In the genomic region with DNA sequence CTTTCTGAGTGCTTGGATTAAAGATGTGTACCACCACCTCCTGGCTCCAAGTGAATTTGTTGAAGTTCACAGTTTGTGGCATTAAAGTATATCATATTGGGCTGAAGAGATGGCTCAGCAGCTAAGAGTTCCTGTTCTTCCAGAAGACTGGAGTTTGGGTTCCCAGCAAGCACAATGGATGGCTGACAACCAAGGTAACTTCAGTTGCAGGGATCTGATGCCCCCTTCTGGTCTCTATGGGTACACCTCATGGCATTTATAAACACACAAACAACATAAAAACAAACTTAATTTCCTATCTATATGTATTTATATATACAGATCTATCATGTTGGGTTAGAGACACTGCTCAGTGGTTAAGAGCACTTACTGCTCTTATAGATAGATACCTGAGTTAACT, we compare ENCODE assay signal across 10 mouse cellular contexts. TPM values are rescaled to one million over a fixed set of nuclear protein-coding genes. Genes with fewer than 3 reads are reported as not detected.
DNase-seq lines count a peak whose midpoint lies in the region; ATAC-seq and TF ChIP-seq lines count a peak whose summit lies in the region.
"Had no signal": no experiment of that assay in that cellular context is flagged by ENCODE, and none has a peak within 500 bp of the region (broad histone marks: within the 10 kb centered on the region; RNA-seq: fewer than 3 reads in every experiment).

No protein-coding gene starts in this region.

- CTCF ChIA-PET in Patski (lab: Charles Lee) = interaction anchor here (0.8 to 1.3 kb wide), 6 partner anchors 8 to 197 kb away, joined by 3 to 5 read pairs (median 3); a partner anchor contains a TSS

- TF ChIP-seq CTCF in lung, adult 2 months (IDR thresholded peaks at IDR 0.05; ENCODE audit: insufficient read depth, low read length) = no peak
- TF ChIP-seq CTCF in Patski (IDR thresholded peaks at IDR 0.05) = peak; percentile 73

- no peak for ATAC-seq in Patski
- 0 out of 2 replicates have a peak, but pooled peaks have one; percentile 35 for ATAC-seq in megakaryocyte-erythroid progenitor cell, adult 5-6 weeks (replicated peaks; ENCODE audit: low FRiP score, low TSS enrichment, poor library complexity, severe bottlenecking)
- ATAC-seq: inflammation-experienced regulatory T-cells, adult 6 months had no signal

- TF ChIP-seq POLR2A in lung, adult 2 months (IDR thresholded peaks at IDR 0.05; ENCODE audit: borderline replicate concordance, extremely low read depth, low read depth, low read length) = no peak

- in situ Hi-C loops in Patski (cut with MboI; ENCODE audit: low pct_unique_long_range_greater_than_20kb) = loop anchor here (5.0 kb wide), 2 partner anchors 123 to 183 kb away; a partner anchor contains a TSS

- H3K27me3 ChIP-seq in Patski = no peaks in the 10 kb centered on the region
- H3K27me3 ChIP-seq: limb, embryonic 15.5 days had no signal

- H3K4me1 ChIP-seq in lung, adult 2 months (ENCODE audit: control insufficient read depth, insufficient read depth, low read length) = no peaks in the 10 kb centered on the region

- peak; percentile 40 for DNase-seq in embryo, embryonic 11 days
- no peak for DNase-seq in embryo, embryonic 10 days (ENCODE audit: low spot score)
- DNase-seq in lung, postnatal 36 days = peak; percentile 52
- no peak for DNase-seq in lung, adult 2 months
- DNase-seq in Patski (ENCODE audit: low read depth, low spot score) = no peak
- DNase-seq in left cerebral cortex, adult 11 months (ENCODE audit: low spot score) = no peak
- DNase-seq in layer of hippocampus, postnatal 14 days (ENCODE audit: low spot score in 2 of 2) = no peak

- H3K4me3 ChIP-seq in lung, adult 2 months (replicated peaks; ENCODE audit: extremely low read depth, low read depth, low read length) = no peak overlapping the region

- POLR2A ChIA-PET in Patski (lab: Charles Lee) = interaction anchor here (1.7 kb wide), 1 partner anchor 9 kb away, joined by 6 read pairs; a partner anchor contains a TSS

RNA-seq across cellular contexts. Expression of a gene that starts 1.4 kb away (rescaled TPM):
- 20.8 and 24.4 TPM in 2 replicates for polyA plus RNA-seq in lung, adult 2 months (2012; rRNA removed)
- polyA plus RNA-seq in Patski (2021) = 50.6 TPM
- total RNA-seq in megakaryocyte-erythroid progenitor cell, adult 5-6 weeks (2014; fragmentation: Nextera tagmentation) = 19.6 and 30.4 TPM in 2 replicates
- 15.0 and 18.2 TPM in 2 replicates for total RNA-seq in megakaryocyte-erythroid progenitor cell, adult 5-6 weeks (2017)
- total RNA-seq in layer of hippocampus, postnatal 14 days (2021) = 10 to 100 TPM; 48.6 to 52.8 TPM

RNA-seq across cellular contexts. Expression of a gene that starts 9.0 kb away (rescaled TPM):
- polyA plus RNA-seq in lung, adult 2 months (2012; rRNA removed) = 39.9 and 47.4 TPM in 2 replicates
- 40.4 TPM for polyA plus RNA-seq in Patski (2021)
- total RNA-seq in megakaryocyte-erythroid progenitor cell, adult 5-6 weeks (2014; fragmentation: Nextera tagmentation) = 30.7 and 46.4 TPM in 2 replicates
- total RNA-seq in megakaryocyte-erythroid progenitor cell, adult 5-6 weeks (2017) = 16.0 and 36.4 TPM in 2 replicates
- total RNA-seq in layer of hippocampus, postnatal 14 days (2021) = 100 to 1,000 TPM in 1 of 2 experiments, 10 to 100 TPM in 1; 98.9 to 105 TPM

Comparison
In these comparisons a context has a peak if more than half of its experiments do, and no peak if none do; other contexts are left out.
1. DNase-seq: peak in embryo, embryonic 11 days (single experiment) and lung, postnatal 36 days (single experiment); none in embryo, embryonic 10 days (single experiment), lung, adult 2 months (single experiment), Patski (single experiment), left cerebral cortex, adult 11 months (single experiment) and layer of hippocampus, postnatal 14 days (0 of 2).